Mouse (Mus musculus) liver, embryonic 14.5 days (tissue): ENCODE data around the gene Man1c1. TPM values are rescaled to one million over a fixed set of nuclear protein-coding genes. Genes with fewer than 3 reads are reported as not detected.
A peak's percentile ranks its signal among the peaks of the same experiment; 100 is the strongest.

ENCODE experiments used
- ATAC-seq: fragments of 200-750 bp; cut with Nextera tagmentation; 2 replicates; pipeline ENCODE4 v1.8.0; 2017; ENCODE audit warnings: moderate number of reproducible peaks, mild to moderate bottlenecking, moderate library complexity; ENCODE audit not compliant: insufficient read depth
- DNase-seq, 3 experiments: peaks; one replicate each; pipeline ENCODE4 v3.0.0-alpha.2; 2012 to 2013; ENCODE audit warnings: low read depth in 3 of 3, low spot score in 3 of 3
- H3K27ac ChIP-seq: fragments of 300-500 bp; sonication (generic); 2 replicates; pipeline ENCODE4 v1.5.1; 2014; ENCODE audit warnings: moderate library complexity, mild to moderate bottlenecking, control low read depth, inconsistent platforms
- H3K27me3 ChIP-seq: fragments of 300-500 bp; sonication (generic); 2 replicates; pipeline ENCODE4 v1.6.1; 2014; ENCODE audit warnings: mild to moderate bottlenecking, low read length, moderate library complexity; ENCODE audit not compliant: control insufficient read depth, insufficient read depth
- H3K36me3 ChIP-seq: fragments of 300-500 bp; sonication (generic); replicated peaks from 2 replicates; pipeline ENCODE4 v1.6.1; 2014; ENCODE audit warnings: low read depth; ENCODE audit not compliant: control insufficient read depth, insufficient read depth
- H3K4me1 ChIP-seq, 2 experiments: fragments of 200-500 bp in 1 of 2; fragments of 300-500 bp in 1 of 2; sonication (generic) in 1 of 2; replicated peaks; 2 replicates each; pipeline ENCODE4 v1.6.1; 2012 to 2014; ENCODE audit warnings: antibody characterized with exemption in 1 of 2, inconsistent platforms in 1 of 2, low read length in 1 of 2; ENCODE audit not compliant: control insufficient read depth in 2 of 2, insufficient read depth in 2 of 2
- H3K4me2 ChIP-seq: fragments of 300-500 bp; sonication (generic); 2 replicates; pipeline ENCODE4 v1.6.1; 2014; ENCODE audit warnings: low read depth, mild to moderate bottlenecking, control low read depth, moderate library complexity
- H3K4me3 ChIP-seq, 2 experiments: fragments of 200-500 bp in 1 of 2; fragments of 300-500 bp in 1 of 2; sonication (generic) in 1 of 2; 2 replicates each; pipeline ENCODE4 v1.5.1; 2012 to 2014; ENCODE audit warnings: low read depth in 2 of 2, low read length in 2 of 2, mild to moderate bottlenecking in 2 of 2, control low read depth in 1 of 2, inconsistent platforms in 1 of 2, moderate library complexity in 1 of 2; ENCODE audit not compliant: insufficient read depth in 1 of 2
- H3K9ac ChIP-seq: fragments of 300-500 bp; sonication (generic); replicated peaks from 2 replicates; pipeline ENCODE4 v1.6.1; 2014; ENCODE audit warnings: mild to moderate bottlenecking, control low read depth, moderate library complexity
- H3K9me3 ChIP-seq: fragments of 300-500 bp; sonication (generic); 2 replicates; pipeline ENCODE4 v1.6.1; 2016; ENCODE audit warnings: low read length, mixed read lengths; ENCODE audit not compliant: control insufficient read depth
- CTCF ChIP-seq: IDR thresholded peaks from 2 replicates; pipeline ENCODE4 v1.5.1; 2016; ENCODE audit warnings: antibody characterized with exemption, low read depth, control low read depth
- EP300 ChIP-seq: IDR thresholded peaks from 2 replicates; pipeline ENCODE4 v1.6.1; 2016; ENCODE audit warnings: antibody characterized with exemption, low read depth
- WGBS: fragments of 180-500 bp; shearing (Covaris S2); extraction: QIAGEN DNeasy Blood & Tissue Kit; methylation state at CpG from one replicate; pipeline ENCODE4 v1.1.7; 2014; ENCODE audit not compliant: insufficient replicate concordance; 5-methylcytosine and 5-hydroxymethylcytosine counted together
- polyA plus RNA-seq, 2 experiments: library from polyadenylated mRNA; depleted of rRNA in 1 of 2; stranded (reverse) in 1 of 2; unstranded in 1 of 2; fragments of >200 nt; fragmentation: Nextera tagmentation in 1 of 2; extraction: Ambion mirVana in 1 of 2; gene quantifications; 2 replicates each; pipeline versions ENCODE4 v1.2.1 to v1.2.3; 2012 to 2014

Gene Man1c1
- polyA plus RNA-seq, 2 experiments, result 1.2 to 1.9 TPM

- no peaks in the 10 kb centered on the region; the same call in 1 of the 2 replicates for H3K27me3 ChIP-seq
- no peak overlapping the region for H3K4me3 ChIP-seq
- ATAC-seq (no peak), DNase-seq (no peak)
- H3K36me3 ChIP-seq, result no peaks in the 10 kb centered on the region
- H3K9ac ChIP-seq, result no peak overlapping the region
- H3K4me2 ChIP-seq, result no peak overlapping the region
- TF ChIP-seq EP300 (no peak), CTCF (peak; percentile 64)
- H3K27ac ChIP-seq, result no peak overlapping the region
- H3K9me3 ChIP-seq, result peaks cover 4% of the 10 kb centered on the region
- H3K4me1 ChIP-seq, result peaks cover 0 to 10% of the 10 kb centered on the region in 2 experiments; a peak in 2 of 4 replicates
- WGBS, result 66% methylated on average over 9 of the region's 9 CpGs
Measured at GRCm38 (mm10) chr4:134684637-134685338, 19.3 kb downstream of the Man1c1 start.

GRCm38 (mm10) chr4:134683892-134684291 is 20.2 kb downstream of the Man1c1 start:
- Histone ChIP-seq H3K27me3 (no peaks in the 10 kb centered on the region; the same call in 1 of the 2 replicates), H3K36me3 (no peaks in the 10 kb centered on the region), H3K27ac (no peak overlapping the region), H3K9ac (no peak overlapping the region), H3K4me3 (no peak overlapping the region), H3K4me2 (peak overlapping the region; percentile 13; the same call in 1 of the 2 replicates), H3K4me1 (peaks cover 0 to 10% of the 10 kb centered on the region in 2 experiments; a peak in 2 of 4 replicates), H3K9me3 (peaks cover 4% of the 10 kb centered on the region)
- 44% methylated on average over 8 of the region's 8 CpGs for WGBS
- DNase-seq (no peak), ATAC-seq (no peak)
- no peak for TF ChIP-seq EP300
- TF ChIP-seq CTCF, result no peak

- TF ChIP-seq CTCF (no peak), EP300 (no peak)
- Histone ChIP-seq H3K9ac (no peak overlapping the region), H3K4me2 (no peak overlapping the region), H3K27me3 (no peaks in the 10 kb centered on the region; the same call in 1 of the 2 replicates), H3K4me1 (peaks cover 0 to 10% of the 10 kb centered on the region in 2 experiments; a peak in 2 of 4 replicates), H3K27ac (no peak overlapping the region), H3K9me3 (peaks cover 4% of the 10 kb centered on the region), H3K4me3 (no peak overlapping the region), H3K36me3 (no peaks in the 10 kb centered on the region)
- ATAC-seq (no peak), DNase-seq (no peak)
- WGBS, result 12% methylated on average over 13 of the region's 13 CpGs
Measured at GRCm38 (mm10) chr4:134683008-134683407, 21.1 kb downstream of the Man1c1 start.

GRCm38 (mm10) chr4:134682423-134682822 is 21.7 kb downstream of the Man1c1 start:
- DNase-seq (no peak), ATAC-seq (no peak)
- no peaks in the 10 kb centered on the region for H3K36me3 ChIP-seq
- H3K27me3 ChIP-seq, result no peaks in the 10 kb centered on the region; the same call in 1 of the 2 replicates
- H3K4me2 ChIP-seq, result no peak overlapping the region
- no peak overlapping the region for H3K9ac ChIP-seq
- TF ChIP-seq EP300 (no peak), CTCF (no peak)
- no peak overlapping the region for H3K4me3 ChIP-seq
- WGBS, result 60% methylated on average over 8 of the region's 8 CpGs
- peaks cover 4% of the 10 kb centered on the region for H3K9me3 ChIP-seq
- H3K4me1 ChIP-seq, result peaks cover 0 to 10% of the 10 kb centered on the region in 2 experiments; a peak in 2 of 4 replicates
- no peak overlapping the region for H3K27ac ChIP-seq

GRCm38 (mm10) chr4:134681819-134682218 is 22.3 kb downstream of the Man1c1 start:
- no peak overlapping the region for H3K4me3 ChIP-seq
- H3K27ac ChIP-seq, result no peak overlapping the region
- ATAC-seq (no peak), DNase-seq (no peak)
- H3K9ac ChIP-seq, result no peak overlapping the region
- H3K4me1 ChIP-seq, result peaks cover 0 to 10% of the 10 kb centered on the region in 2 experiments; a peak in 2 of 4 replicates
- H3K27me3 ChIP-seq, result no peaks in the 10 kb centered on the region; the same call in 1 of the 2 replicates
- H3K9me3 ChIP-seq, result peaks cover 4% of the 10 kb centered on the region
- no peak overlapping the region for H3K4me2 ChIP-seq
- WGBS, result 76% methylated on average over 7 of the region's 7 CpGs
- TF ChIP-seq EP300, result no peak
- peak; percentile 45 for TF ChIP-seq CTCF
- H3K36me3 ChIP-seq, result no peaks in the 10 kb centered on the region
